Mouse (Mus musculus) cerebral cortex, adult 2 months (tissue): ENCODE results near the gene Vmn1r81.

Experiments used
- WGBS: fragments of 180-500 bp; shearing (Covaris S2); methylation state at CpG from one replicate; pipeline ENCODE4 v1.1.7; 2018; 5-methylcytosine and 5-hydroxymethylcytosine counted together

Gene Vmn1r81

DNA sequence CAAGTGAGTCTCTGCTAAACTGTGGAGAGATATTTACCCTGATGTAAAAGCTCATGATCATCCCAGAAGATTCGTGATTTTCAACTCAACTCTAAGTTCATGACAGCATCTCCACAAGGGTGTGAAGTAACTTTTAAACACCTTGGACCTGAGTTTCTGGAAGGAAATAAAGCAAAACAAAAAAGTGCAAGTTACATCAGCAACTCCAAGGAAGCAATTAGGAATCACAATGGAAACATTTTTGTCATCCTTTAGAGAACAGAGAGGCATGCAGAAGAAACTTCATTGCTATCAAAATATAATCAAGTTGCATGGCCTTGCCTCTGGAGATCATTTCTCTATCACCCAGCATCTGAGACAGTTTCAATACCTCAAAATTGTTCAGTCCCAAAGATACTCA lies at the start of gene Vmn1r81:
Gene Vmn1r81, minus strand, starts transcription at position 101 of the 400 bp plus-strand sequence.
- WGBS: 69% methylated on average over 1 of the region's 1 CpGs

DNA sequence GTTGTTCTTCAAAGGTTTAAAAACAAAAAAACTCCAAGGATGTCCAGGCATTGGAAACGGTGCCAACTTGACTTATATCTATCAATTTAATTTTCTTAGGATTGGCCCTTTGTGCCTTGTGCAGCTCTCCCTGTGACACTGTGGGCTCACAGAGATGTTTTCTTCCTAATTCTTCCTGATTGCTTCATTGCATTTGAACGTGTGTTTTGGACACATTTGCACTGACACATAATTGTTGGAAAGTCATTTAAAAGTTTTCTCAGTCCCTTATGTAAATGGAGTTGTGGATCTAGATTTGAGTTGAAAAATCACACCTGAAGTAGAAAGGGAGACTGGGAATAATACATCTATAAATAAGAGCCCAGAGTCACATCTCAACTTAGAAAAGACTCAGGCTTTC lies 32.1 kb upstream of the Vmn1r81 start, which contains the start of gene Vmn1r82:
Gene Vmn1r82, plus strand, starts transcription at position 301 of the 400 bp plus-strand sequence.
- WGBS: 49% methylated on average over 2 of the region's 2 CpGs

DNA sequence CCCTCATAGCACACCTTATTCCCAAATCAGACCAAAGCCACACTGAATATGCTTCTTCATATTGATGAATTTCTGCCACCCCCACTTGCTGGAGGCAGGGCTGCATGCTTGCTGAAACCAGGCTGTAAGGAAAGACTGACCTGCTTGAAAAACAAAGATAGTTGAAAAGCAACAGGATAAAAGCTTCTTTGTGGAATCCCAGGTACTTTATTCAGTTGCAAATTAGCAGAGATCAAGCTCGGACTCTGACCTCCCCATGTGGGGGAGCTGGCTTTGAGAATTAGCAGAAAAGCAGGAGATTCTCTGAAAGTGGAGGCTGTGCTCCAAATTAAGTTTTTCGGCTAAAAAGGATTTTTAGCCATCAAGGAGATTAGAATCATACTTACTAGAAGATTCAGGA lies 63.9 kb downstream of the Vmn1r81 start:
- WGBS: 52% methylated on average over 2 of the region's 2 CpGs
